Mouse (Mus musculus) gastrocnemius, adult 2 months (tissue): ENCODE data around the gene Sned1. TPM values are rescaled to one million over a fixed set of nuclear protein-coding genes. Genes with fewer than 3 reads are reported as not detected.
A peak's percentile ranks its signal among the peaks of the same experiment; 100 is the strongest.

ENCODE experiments used
- DNase-seq: peaks from one replicate; pipeline ENCODE4 v3.0.0; 2022
- H3K27ac ChIP-seq: fragments of 200-600 bp; 2 replicates; pipeline ENCODE4 v1.8.1; 2022; ENCODE audit warnings: mild to moderate bottlenecking
- H3K4me3 ChIP-seq: fragments of 200-600 bp; 2 replicates; pipeline ENCODE4 v1.8.1; 2022; ENCODE audit warnings: mild to moderate bottlenecking, moderate library complexity
- CTCF ChIP-seq: fragments of 200-600 bp; IDR thresholded peaks from 2 replicates; pipeline ENCODE4 v1.8.1; 2022; ENCODE audit warnings: antibody characterized with exemption, mild to moderate bottlenecking, moderate library complexity
- intact Hi-C: fragments of 180-260 bp; cut with DNase I; formaldehyde crosslinking; loops from one replicate; pipeline ENCODE4 v1.15.1; 2025
- total RNA-seq, 2 experiments: library from RNA; stranded (reverse); gene quantifications; 2 replicates each; pipeline ENCODE4 v1.2.3; 2021

The Sned1 gene
- total RNA-seq, 2 experiments from 2014 or later, result 5.1 to 5.4 TPM

- intact Hi-C loops, result no loop called here
- H3K27ac ChIP-seq, result no peak overlapping the region
Observed at GRCm38 (mm10) chr1:93216839-93217497, 18.7 kb upstream of the Sned1 start.

DNA sequence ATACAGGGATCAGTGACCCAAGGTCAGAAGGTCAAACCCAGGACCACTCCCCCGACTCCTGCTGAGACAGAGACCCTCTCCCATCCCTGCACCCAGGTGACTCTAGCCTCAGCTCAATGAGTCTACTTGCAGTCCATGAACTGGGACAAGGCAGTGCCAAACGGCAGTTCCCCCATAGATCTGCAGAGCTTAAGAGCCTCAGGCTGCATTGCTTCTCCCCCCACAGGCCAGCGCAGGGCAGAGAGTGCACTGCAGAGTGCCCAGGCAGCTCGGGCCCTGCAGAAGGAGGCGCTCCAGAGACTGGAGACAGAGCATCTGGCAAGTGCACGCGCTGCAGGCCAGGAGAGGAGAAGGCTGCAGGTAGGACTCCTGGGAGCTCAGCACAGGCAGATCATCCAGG, 18.1 kb upstream of the Sned1 start:
- DNase-seq, result no peak
- no peak overlapping the region for H3K27ac ChIP-seq

More at GRCm38 (mm10) chr1:93216839-93217497, 18.7 kb upstream of the Sned1 start:
- H3K4me3 ChIP-seq, result no peak overlapping the region
- TF ChIP-seq CTCF, result no peak
- DNase-seq, result peak; percentile 33

DNA sequence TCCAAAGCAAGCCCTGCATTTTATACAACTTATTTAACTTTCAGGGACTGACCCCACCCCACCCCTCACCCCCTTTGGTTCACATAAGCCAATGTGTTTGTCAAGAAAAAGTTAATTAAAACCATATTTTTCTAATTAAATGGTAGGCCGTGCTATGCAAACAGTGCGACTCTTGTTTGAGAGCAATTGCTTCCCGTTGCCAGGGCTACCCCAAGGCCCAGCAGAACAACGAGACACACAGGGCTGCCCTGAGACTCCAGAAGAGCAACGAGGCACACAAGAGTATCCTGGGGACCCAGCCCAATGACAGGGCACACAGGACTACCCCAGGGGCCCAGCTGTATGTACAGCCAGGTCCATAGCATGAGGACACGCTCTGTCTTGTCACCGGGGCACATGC, 14.9 kb upstream of the Sned1 start:
- intact Hi-C loops, result no loop called here
- no peak overlapping the region for H3K27ac ChIP-seq

More for the DNA sequence above, 18.1 kb upstream of the Sned1 start:
- TF ChIP-seq CTCF, result no peak
- no peak overlapping the region for H3K4me3 ChIP-seq
- intact Hi-C loops, result no loop called here

DNA sequence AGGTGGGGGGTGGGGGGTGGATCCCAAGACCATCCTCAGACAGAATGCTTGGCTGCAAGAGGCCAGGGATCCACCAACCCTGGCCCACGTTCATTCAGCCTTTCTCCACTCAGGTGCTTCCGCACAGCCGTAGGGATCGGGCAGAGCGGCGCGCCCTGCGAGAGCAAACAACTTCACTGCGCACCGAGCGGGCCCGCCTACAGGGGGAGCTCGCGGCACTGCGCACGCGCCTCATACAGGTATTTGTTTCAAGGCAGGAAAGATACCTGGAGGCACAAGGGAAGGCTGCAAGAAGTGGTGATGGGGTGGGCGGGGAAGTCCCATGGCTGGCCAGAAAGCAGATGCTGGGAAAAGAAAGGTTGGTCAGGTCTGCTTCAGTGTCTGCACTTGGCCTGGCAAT, 11.7 kb upstream of the Sned1 start:
- peak; percentile 83 for TF ChIP-seq CTCF
- peak; percentile 58 for DNase-seq
- no peak overlapping the region for H3K27ac ChIP-seq
- no peak overlapping the region for H3K4me3 ChIP-seq
- intact Hi-C loops, result no loop called here

More for the DNA sequence above, 14.9 kb upstream of the Sned1 start:
- TF ChIP-seq CTCF, result no peak
- DNase-seq, result no peak
- no peak overlapping the region for H3K4me3 ChIP-seq

GRCm38 (mm10) chr1:93225226-93225625, 10.4 kb upstream of the Sned1 start:
- Histone ChIP-seq H3K4me3 (no peak overlapping the region), H3K27ac (no peak overlapping the region)
- DNase-seq, result no peak
- intact Hi-C loops, result no loop called here
- TF ChIP-seq CTCF, result no peak

DNA sequence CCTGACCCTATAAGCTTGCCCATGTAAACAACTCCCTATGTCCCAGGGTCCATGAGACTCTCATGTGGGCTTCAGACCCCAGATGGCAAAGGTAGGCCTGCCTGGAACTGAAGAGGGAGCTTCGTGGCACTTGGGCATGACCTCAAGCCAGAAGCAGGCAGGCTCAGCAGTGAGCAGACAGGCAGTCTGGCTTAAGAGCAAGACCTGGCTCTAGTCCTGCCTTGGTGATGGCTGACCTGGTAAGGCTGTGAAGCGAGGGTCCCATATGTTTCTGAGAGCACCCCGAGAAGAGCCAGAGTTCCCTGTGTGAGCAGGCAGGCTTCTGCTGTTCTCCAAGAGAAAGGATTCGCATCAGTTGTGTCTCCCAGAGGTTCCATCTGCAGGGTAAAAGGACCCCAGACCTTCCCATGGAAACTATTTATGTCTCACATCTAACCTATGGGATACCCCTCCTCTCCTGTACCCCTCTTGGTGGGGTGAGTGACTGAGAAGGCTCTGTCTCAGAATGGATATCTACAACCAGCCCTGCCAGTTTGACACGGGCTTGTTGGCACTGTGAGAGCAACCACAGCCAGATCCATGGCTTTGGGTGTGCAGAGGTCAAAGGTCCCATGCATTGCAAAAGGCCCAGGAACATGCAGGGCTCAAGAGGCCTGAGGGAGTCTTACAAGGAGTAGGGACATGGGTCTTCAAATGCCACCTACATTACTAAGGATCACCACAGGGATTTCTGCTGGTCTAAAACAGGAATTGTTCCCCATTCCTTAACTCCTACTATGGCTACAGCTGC, 9.7 kb upstream of the Sned1 start:
- no peak for DNase-seq
- no peak overlapping the region for H3K4me3 ChIP-seq
- intact Hi-C loops, result no loop called here
- no peak for TF ChIP-seq CTCF
- no peak overlapping the region for H3K27ac ChIP-seq

DNA sequence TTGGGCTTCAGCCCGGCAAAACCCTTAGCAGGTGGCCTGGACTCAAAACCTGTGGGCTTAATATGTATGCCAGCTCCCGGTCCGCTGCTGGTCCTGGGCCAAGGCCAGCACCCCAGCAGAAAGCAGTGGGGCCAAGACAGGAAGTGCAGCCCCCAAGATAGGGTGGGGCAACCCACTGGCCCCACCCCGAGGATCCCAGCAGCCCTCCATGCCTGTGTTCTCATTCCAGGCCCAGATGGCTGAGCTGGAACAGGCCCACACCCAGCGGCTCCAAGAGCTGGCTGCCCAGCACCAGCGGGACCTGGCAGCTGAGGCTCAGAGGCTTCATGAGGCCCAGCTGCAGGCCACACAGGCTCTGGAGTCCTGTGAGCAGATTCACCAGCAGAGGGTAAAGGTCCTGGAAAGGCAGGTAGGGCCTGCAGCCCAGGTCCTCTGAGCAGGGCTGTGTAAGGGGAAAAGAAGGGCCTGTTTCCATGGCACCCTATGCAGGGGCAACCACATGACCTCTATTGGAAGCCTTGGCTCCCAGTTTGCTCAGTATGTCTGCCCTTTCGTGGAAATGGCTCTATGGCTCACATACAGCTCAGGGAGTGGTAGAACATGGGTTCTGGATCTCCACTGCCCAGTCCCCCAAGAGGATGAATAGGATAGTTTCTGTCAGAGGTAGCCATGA, 8.2 kb upstream of the Sned1 start:
- H3K27ac ChIP-seq, result peak overlapping the region; percentile 35
- peak; percentile 71 for DNase-seq
- no peak for TF ChIP-seq CTCF
- intact Hi-C loops, result no loop called here
- no peak overlapping the region for H3K4me3 ChIP-seq

DNA sequence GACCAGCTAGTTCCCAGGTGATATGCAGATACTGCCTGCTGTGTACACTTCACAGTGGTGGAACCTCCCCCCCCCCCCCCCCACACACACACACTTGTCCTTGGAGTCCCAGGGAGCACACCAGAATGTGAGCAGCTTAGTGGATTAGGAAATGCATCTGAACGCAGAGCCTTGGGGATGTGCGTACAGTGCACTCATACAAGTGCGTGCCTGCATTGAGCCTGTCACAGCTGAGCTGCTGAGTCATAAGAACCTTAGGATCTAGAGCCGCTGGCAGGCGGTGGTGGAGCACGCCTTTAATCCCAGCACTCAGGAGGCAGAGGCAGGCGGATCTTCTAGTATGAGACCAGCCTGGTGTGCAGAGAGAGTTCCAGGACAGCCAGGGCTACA, 7.7 kb upstream of the Sned1 start:
- TF ChIP-seq CTCF, result no peak
- intact Hi-C loops, result no loop called here
- no peak for DNase-seq
- Histone ChIP-seq H3K27ac (no peak overlapping the region; the same call in 1 of the 2 replicates), H3K4me3 (no peak overlapping the region)

DNA sequence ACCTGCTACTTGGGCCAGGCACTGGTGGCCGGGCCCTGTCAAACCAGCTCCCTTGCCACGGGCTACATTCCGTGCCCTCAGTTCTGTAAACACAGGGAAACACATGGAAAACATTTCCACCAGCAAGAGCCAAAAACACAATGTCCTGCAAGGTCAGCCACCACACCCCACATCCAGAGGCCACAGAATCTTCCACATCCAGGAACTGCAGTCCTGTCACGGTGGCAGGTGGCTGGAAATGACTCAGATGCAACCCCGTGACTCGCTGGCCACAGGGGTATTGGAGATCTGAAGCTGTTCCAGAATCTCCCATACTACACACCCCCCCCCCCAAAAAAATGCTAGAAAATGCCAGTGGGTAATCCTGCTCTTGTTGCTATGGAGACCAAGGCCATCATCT, 6.4 kb upstream of the Sned1 start:
- H3K27ac ChIP-seq, result peak overlapping the region; percentile 73
- intact Hi-C loops, result no loop called here
- DNase-seq, result peak; percentile 64
- no peak overlapping the region for H3K4me3 ChIP-seq
- TF ChIP-seq CTCF, result no peak

- Histone ChIP-seq H3K4me3 (no peak overlapping the region), H3K27ac (peak overlapping the region; percentile 50)
- no peak for TF ChIP-seq CTCF
- DNase-seq, result no peak
- intact Hi-C loops, result no loop called here
Observed at GRCm38 (mm10) chr1:93229626-93230025, 6.0 kb upstream of the Sned1 start.

- peak; percentile 44 for DNase-seq
- H3K27ac ChIP-seq, result peak overlapping the region; percentile 94
- intact Hi-C loops, result loop anchor here (5.0 kb wide), 2 partner anchors 106 to 281 kb away; partner anchors contain the start of genes Pask and Ppp1r7
- H3K4me3 ChIP-seq, result peak overlapping the region; percentile 90
- TF ChIP-seq CTCF, result peak; percentile 48; the same call in 1 of the 2 replicates
Observed at GRCm38 (mm10) chr1:93236545-93236924, 894 bp downstream of the Sned1 start.

GRCm38 (mm10) chr1:93237676-93238075, 2.0 kb downstream of the Sned1 start:
- Histone ChIP-seq H3K4me3 (peak overlapping the region; percentile 29), H3K27ac (no peak overlapping the region)
- intact Hi-C loops, result loop anchor here (5.0 kb wide), 2 partner anchors 105 to 280 kb away; partner anchors contain the start of genes Pask and Ppp1r7
- TF ChIP-seq CTCF, result no peak
- DNase-seq, result no peak

DNA sequence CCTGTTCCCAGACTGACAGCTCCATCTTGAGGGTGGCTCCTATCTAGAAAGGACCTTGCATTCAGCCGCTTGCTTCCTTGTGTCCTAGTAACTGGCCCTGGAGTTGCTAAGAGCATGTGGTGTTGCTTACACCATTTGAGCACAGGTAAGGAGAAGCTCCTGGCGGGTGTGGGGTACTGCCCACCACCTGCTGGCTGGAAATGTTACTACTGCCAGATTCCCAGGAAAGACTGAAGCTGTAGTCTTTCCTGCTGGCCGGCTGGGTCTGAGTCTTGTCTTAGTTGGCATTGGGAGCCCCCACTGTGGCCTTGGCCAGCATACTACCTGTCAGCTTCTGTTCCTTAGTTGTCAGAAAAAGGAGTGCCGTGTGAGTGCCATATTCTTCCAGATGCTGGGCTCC, 2.6 kb downstream of the Sned1 start:
- Histone ChIP-seq H3K4me3 (no peak overlapping the region), H3K27ac (no peak overlapping the region)
- DNase-seq, result no peak
- intact Hi-C loops, result loop anchor here (5.0 kb wide), 2 partner anchors 104 to 279 kb away; partner anchors contain the start of genes Pask and Ppp1r7
- TF ChIP-seq CTCF, result peak; percentile 24; the same call in 1 of the 2 replicates
